Mouse (Mus musculus) gastrocnemius, adult 18-20 months (tissue): Measurements from ENCODE around the gene Fam83f. TPM values are rescaled to one million over a fixed set of nuclear protein-coding genes. Genes with fewer than 3 reads are reported as not detected.

Experiments used
- DNase-seq: peaks from one replicate; pipeline ENCODE4 v3.0.0; 2021; ENCODE audit warnings: low spot score
- total RNA-seq, 2 experiments: library from RNA; stranded (reverse); gene quantifications; 2 replicates each; pipeline ENCODE4 v1.2.3; 2021

The Fam83f gene
- total RNA-seq, 2 experiments from 2014 or later, result 0.09 to 0.17 TPM

DNA sequence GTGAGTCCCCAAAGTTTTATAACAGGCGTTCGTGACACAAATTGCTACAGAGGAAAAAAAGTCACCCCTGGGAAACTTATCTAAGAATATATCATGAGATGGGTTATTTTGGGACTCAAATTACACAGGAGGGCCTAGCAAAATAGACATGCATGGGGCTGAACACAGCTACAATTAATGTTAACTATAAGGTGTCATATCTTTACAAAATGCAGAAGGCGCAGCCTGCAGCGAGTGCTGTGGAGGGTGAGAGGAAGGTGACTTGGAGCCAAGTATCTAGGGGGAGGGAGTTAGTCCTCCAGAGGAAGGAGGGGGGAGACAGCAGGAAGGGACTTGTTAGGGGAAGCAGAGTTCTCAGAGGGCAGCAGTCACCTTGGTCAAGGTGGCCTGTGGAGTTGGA, 7.2 kb upstream of the Fam83f start:
- DNase-seq, result no peak

DNA sequence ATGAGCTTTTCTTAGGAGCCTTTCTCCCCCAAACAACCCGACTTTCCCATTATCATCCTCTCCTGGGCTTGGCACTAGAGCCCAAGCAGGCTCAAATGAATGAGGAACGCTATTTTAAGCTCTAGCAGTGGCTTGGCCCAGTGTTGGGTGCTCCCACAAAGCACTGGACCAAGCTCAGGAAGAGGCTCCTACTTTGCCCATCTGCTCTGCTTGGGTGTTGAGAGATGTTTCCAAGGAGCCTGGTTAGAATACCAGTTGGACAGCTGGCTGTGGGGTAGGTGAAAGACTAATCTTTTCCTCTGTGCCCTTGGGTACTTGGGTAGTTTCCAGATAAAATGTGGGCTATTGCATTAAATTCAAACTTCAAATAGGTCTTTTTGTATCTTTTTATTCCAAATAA, 1.2 kb downstream of the Fam83f start:
- no peak for DNase-seq

DNA sequence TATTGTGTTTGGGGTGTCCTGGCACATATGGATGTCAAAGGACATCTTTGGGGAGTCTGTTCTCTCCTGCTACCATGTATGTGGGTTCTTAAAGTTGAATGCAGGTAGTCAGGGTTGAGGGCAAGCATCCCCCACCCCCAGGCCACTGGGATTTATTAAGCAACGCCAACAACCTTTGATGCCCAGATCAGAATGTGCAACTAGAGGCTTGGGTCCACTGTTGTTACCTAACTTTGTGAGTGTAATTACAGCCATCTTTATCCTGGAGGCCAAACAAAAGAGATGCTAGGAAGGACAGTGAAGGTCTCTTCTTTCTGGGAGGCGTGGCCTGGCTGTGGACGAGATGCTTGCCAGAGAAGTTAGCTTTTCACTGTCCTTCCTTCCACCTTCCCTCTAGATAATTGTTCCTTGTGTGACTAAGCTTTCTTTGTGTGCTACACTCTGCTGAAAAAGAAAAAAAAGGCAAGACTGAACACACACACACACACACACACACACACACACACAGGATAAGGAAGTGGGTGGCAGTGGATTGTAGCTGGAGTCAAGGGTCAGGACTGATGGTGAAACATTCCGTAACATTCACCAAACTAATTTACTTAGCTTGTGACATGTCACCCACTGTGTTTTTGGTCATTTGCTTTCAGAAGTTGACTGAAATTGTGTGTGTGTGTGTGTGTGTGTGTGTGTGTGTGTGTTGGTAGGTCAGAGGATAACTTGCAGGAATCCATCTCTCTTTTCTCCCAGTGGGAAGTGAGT, 1.9 kb downstream of the Fam83f start:
- DNase-seq, result no peak

DNA sequence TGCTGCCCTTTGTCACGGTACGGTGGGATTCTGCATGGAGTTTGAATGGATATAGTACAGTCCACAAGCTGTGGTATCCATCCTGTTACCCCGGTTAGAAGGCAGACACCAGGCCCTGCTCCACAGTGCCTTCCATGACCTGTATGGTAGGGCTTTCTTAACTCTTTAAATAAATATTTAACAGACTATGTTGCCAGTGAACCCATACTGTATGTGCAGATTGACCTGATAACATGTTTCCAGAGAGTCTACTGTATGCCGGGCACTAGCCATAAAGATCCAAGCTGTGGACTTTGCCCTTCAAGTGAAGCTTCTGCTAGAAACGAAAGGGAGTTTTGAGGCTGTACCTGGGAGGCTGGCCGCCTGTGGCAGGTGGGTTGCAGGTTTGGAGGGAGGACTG, 3.1 kb downstream of the Fam83f start:
- no peak for DNase-seq

DNA sequence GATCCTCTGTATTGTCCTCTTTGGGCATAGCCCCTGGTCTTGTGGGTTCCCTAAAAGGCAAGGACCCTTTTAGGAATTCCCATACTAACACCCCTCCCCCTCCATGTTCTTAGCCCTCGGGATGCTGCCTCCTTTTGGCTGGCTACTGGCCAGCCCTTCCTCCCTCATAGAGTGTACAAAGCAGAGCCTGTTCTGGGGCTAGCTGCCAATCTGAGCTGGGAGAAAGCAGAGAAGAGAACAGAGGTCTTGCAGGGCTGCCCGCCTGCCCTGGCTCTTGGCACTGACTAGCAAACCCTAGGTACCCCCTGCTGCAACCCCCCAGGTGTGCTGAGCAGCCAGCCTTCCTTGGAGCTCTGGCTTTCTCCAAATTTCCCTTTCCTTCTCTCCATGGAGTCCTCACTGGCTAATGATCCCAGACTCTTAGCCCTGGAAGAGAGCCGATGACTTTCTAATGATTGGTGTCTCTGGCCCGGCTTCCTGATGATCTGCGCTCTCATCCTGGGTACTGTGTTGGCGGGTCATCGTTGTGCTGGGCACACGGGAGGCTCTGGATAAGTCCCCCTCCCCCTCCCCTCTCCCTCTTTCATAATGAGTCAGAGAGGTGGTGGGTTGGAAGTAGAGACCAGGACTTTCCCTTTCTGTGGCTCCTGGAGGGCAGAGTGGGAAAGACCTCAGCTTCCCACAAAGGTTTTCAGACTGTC, 8.0 kb downstream of the Fam83f start:
- no peak for DNase-seq

DNA sequence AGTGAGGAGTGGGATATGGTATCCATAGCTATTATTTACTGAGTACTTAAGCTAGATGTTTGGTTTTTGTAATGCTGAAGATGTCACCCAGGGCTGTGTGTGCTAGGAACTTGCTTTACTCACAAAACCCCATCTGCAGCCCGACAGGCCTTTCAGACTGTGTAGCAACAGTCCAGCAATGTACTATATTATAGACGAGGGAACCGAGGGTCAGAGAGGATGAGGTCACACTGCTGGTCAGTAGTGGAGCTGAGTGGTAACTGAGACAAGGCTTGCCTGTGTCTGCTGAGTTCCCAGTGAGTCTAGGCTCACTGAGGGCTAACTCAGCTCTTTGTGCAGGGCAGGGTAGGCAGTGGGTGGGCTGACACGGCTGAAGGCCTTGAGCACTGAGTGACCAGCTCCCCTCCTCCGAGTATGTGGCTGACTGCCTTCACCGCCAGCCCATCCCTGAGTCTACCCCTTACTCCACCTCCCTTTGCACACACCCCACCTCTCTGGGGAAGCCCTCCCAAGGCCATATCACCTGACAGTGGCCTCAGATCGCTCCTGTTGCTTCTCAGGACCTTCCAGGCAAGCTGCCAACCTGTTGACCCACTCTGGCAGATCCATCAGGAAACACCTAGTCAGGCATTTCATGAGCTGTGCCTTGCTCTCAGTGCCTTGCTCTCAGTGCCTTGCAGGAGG, 8.8 kb downstream of the Fam83f start:
- no peak for DNase-seq

DNA sequence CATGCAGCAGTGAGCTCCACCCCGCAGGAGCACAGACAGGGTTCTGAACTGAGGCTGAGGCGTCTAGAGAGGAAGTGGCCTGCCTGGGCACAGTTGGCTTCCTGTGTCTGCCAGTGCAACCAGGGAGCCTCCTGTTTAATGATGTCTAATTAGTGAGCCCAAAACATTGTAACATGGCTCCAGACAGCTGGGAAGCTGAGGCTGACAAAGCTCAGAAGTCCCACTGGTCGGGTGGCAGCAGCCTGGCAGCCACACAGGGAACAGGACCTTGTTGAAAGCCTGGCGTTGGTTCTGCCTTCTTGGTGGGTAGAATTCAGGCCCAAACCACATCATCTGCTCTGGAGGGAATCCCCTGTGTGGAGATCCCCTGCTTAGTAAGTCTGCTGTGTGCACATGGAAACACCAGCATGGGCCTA, 9.8 kb downstream of the Fam83f start:
- DNase-seq, result no peak

DNA sequence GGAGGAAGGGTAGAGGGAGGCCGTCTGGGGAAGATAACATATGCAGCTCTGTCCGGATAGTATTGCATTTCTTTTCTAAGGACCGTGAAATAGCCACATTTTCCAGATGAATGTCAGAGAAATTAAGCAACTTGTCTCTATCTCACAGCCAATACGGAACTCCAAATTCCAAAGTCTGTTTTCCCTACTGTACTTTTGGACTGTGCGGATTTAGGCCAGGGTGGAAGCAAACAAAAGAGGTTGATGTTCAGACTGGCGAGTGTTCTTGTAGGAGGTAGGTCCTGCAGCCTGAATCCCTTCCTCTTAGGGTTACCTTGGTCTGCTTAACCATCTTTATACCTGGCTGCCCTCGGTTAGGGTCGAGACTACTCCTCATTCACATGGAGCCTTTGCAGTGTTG, 10.7 kb downstream of the Fam83f start:
- DNase-seq, result no peak

DNA sequence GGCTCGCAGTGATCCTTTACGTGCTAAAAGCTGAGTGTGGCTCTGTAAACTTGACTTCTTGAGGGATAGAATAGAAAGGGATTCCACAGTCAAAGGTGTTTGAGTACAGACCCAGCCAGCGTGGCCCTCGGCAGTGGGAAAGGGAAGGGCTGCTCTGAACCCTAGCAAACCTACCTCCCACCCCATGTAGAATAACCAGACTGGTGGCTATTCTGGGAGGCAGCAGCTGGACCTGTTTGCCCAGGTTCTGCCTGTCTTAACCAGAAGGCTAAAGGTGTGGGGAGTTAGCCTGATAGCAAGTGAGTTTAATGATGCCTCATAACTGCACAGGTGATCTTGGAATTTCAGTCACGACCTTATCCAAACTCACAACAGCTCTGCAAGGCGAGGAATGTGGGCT, 11.5 kb downstream of the Fam83f start:
- DNase-seq, result no peak

DNA sequence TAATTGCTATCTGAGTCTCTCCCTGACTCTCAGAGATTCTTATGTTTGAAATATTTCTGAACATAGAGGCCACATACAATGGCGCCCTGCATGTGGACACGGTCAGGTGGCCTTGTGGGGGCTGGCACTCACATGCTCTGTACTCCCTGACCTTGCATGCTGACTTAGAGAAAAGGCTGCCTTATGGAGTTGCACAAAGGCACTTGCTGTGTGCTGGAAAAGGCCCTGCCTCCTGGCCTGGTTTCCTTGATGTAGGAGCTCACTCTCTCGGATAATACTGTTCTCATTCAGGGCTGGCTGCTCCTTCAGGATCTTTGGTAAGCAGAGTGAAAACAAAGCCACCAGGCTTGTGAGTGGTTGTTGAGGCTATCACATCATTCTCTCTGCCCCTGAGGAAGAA, 12.3 kb downstream of the Fam83f start:
- DNase-seq, result no peak

DNA sequence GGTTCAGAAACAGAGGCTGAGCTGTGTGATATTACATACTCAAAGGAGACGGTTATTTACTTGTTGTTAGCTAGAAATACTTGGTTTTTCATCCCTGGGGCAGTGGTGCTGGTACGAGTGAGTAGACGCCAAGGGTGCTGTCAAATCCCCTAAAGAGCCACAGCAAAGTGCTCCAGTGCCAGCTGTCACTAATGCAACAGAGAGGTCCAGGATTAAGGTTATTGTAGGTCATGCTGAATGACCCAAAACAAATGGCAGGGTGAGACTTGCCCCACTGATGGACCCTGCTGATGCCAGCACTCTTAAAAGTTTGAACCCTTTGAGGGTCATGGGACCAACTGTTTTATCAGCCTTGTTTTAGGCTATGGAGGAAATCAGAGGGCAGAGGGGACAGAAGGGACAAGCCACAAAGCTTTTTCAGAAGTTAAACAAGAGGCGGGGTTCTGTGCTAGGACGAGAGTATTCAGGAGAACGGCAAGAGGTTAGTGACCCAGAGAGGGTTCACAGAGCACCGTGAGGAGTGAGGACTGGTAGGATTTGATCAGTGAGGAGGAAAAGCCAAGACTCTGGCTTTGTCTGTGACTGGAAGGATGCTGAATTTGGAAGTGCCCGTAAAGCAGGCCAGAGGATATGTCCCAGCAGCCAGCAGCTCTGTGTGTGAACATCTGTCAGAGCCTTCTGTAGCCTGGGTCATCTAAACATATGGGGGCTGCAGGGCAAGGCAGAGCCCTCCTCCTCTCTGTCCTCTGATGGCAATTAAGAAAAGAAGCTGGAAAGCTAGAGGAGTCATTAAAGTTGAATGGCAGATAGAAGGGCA, 13.3 kb downstream of the Fam83f start:
- DNase-seq, result no peak

DNA sequence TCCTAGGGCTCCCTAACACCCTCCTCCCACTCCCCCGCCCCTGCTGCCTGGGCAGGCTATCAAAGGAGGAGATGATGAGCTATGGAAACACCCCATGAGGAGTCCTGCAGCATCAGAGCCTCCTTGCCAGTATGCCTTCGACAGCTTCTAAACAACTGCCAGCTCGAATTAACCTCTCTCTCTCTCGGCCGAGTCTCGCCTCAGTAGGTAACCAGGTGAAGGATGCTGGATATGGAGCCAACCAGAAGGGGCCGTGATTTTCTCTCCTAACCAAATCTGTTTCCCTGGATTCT, 13.9 kb downstream of the Fam83f start:
- DNase-seq, result no peak

DNA sequence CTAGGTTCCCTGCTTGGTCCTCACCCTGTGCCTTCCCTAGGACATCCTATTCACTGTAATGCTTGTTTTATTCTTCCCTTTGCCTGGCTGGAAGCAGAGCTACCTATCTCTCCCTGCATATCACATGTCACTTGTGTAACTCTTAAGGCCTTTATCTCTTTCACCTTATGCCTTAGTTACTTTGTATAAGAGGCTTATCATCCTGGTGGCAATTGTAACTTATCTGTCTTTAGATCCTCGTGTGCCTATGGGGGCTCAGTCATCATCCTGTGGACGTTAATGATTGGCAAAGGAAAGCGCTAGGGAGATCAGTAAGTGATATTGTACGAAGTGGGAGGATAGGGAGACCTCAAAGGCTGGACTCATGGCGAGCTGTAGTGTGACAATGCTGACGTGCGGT, 16.9 kb downstream of the Fam83f start:
- DNase-seq, result no peak

DNA sequence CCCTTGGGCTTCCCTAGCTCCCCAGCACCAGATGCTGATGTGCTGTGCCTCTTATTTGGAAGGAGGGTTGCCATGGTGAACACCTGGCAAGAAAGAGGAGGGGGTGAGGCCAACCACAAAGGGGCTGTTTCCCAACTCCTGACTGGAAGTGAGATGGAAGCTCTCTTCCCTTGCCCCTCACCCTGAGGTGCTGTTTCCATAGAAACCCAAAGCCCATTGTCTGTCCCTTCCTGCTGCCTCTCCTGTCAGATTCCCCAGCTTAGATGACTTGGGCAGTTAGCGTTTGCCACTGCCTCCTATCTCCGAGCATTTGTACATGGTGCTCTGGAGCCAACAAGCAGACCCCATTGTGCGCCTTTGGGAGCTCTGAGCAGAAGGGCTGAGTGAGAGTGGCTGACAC, 21.8 kb downstream of the Fam83f start:
- DNase-seq, result no peak

DNA sequence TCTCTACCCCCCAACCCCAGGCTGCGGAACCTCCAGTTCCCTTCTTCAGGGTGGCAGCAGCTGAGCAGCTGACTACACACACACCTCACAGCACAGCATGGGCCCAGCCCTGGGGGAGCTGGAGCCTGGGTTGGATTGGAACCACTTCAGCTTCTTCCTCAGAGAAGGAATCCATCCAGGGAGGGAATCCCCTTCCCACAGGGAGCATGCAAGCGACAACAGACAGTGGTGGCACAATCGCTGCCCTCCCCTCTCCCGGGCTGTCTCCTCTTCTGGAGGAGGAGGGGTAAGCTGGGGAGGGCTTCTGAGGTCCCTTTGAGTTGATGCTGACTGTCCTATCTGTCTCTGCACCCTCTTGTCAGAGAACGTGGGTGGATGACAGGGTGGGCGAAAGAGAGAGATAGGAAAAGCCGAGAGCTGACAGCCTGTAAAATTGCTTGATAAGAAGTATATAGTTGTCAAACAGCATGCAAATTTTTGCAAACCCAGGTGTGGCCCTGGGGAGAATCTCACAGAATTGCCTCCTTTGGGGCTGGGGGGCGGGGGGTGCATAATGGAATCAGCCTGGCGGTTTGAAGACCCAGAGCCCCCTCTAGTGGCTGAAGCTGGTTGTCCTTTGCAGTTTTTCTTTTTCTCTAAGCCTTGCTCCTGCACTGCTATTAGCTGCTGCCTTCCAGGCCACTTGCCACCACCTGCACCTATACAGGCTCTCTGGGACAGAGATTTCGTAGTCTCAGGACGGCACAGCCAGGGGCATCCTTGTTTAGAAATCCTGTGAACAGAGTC, 22.7 kb downstream of the Fam83f start:
- DNase-seq, result peak; percentile 51

DNA sequence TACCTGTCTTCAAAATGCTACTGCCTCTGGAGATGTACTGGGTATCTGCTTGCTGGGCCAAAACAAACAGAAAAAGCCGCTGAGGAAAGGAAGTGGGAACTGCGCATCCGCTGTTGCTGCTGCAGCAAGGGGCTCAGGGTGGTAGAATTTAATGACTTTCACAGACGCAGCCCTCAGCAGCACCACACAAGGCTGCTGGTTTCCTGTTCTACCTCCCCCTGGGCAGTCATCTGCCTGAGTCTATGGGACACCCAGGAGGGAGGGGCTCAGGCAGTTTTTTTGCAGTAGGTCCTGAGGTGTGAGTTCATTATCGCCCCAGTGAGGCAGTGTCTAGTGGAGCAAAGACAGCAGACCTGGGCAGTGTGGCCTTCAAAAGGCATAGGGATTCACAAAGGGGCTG, 25.9 kb downstream of the Fam83f start:
- no peak for DNase-seq

DNA sequence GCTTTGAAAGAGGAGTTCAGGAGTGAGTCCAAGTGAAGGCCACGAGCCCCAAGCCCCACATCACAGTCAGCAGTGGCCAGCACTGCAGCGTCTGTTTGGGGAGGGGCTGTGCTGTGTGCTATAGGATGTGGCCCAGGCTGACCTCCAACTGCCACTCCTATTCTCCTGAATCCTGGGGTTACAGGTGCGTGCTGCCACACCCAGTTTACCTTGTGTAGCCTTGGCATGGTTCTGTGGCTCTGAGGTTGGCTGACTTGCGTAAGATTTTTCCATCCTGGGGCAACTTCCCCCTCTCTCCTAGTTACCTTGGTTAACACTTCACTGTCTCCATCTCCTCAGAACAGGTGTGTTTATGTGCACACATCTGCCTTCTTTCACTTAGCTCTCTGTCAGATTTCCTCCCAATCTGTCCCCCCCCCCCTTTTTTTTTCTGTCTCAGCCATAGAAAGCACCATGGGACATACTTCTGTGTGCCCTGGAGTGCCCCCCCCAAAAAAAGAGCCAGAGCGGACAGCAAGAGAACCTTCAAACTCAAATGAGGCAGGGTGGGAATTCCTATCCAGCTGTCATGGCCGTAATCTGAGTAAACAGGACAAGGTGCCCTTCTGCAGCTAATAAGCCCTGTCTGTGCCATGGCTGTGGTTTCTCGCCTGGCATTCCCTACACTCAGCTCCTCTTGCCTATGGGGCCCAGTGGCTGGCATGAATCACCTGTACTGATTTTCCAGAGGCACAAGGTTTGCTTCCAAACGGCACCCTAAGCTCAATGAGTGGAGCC, 30.0 kb downstream of the Fam83f start:
- DNase-seq, result no peak

DNA sequence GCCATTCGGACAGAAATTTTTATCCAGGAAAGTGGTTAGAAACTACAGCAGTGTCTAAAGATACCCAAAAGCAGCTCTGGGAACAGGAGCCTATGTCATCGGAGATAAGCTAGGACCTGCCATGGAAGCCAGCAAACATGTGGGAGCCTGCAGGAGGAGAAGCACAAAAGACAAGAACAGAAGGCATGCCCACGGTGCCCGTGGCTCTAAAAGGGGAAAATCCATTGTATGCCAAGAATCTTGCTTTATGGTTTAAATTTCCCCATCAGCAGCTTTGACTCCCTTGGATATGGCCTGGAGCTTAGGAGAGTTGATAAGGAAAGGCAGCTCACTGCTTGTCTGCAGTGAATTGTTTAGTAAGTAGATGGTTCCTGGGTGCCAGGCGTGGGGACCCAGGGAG, 31.3 kb downstream of the Fam83f start:
- no peak for DNase-seq

DNA sequence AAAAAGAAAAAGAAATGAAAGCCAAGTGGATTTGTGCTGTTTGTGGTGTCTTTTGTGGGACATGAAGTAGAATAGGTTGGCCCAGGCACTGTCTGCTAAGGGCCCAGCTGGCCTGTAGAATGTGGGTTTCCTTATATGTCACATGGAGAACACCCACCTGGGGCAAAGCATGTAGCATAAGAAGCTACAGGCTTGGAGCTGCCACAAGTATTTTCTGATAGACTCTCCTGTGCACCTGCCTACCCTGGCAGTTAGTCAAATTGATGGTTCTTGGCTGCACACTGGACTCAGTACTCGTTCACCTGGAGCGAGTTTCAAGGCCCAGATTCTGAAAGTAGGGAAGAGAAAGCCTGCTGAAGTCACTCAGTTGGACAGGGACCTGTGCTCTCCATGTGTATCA, 31.8 kb downstream of the Fam83f start:
- no peak for DNase-seq

DNA sequence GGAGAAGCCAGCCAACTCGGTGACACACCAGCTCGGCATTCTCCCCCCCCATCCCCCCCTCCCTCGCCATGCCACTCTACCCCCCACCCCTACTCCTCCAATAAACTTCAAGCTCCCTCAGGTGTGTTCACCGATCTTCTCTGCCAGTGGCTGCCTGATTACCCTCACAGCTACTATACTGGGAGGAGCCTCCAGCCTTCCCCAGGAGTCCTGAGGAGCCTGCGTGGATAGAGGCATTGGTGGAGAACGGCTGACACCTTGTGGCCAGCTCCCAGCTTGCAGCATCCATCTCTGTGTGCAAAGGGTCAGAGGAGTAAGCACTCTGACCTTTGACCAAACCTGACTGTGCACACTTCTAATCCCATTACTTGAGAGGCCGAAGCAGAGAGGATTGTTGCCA, 32.6 kb downstream of the Fam83f start:
- peak; percentile 81 for DNase-seq
